Mouse (Mus musculus): Measurements from ENCODE around the gene Knl1. TPM values are rescaled to one million over a fixed set of nuclear protein-coding genes. Genes with fewer than 3 reads are reported as not detected.

Knl1 gene
- total RNA-seq, 2 experiments from 2014 or later = 0.44 to 0.79 TPM

GRCm38 (mm10) chr2:119152255-119152654, 105.3 kb downstream of the Knl1 start:
- intact Hi-C loops (cut with DNase I) = no loop called here
- DNase-seq = no peak

- intact Hi-C loops (cut with DNase I) = loop anchor here (5.0 kb wide), 1 partner anchor 38 kb away; no protein-coding TSS in a partner anchor
- no peak for DNase-seq
These were observed 107.8 kb downstream of the Knl1 start for GRCm38 (mm10) chr2:119154683-119155082.

Other genes starting within 250 kb of the Knl1 start
- 1 to 10 TPM in 1 of 2 experiments, under 1 TPM in 1; 0.94 to 1.6 TPM for gene Knstrn, start 233.1 kb upstream of the Knl1 start, total RNA-seq (2021)
- 100 to 1,000 TPM in 1 of 2 experiments, 10 to 100 TPM in 1; 94.6 to 149 TPM for gene Ivd, start 185.2 kb upstream of the Knl1 start, total RNA-seq (2021)
- 1 to 10 TPM; 3.5 to 5.5 TPM for gene Bahd1, start 146.7 kb upstream of the Knl1 start, total RNA-seq (2021)
- gene Chst14, start 120.6 kb upstream of the Knl1 start, total RNA-seq (2021) = 1 to 10 TPM; 2.6 to 2.9 TPM
- gene Ccdc32, start 17.7 kb upstream of the Knl1 start, total RNA-seq (2021) = 1 to 10 TPM; 3.3 to 4.6 TPM
- 1 to 10 TPM; 2.7 to 2.8 TPM for gene Rpusd2, start 12.3 kb upstream of the Knl1 start, total RNA-seq (2021)
- gene Rad51, start 65.7 kb downstream of the Knl1 start, total RNA-seq (2021) = under 1 TPM; 0.81 to 0.92 TPM
- gene Rmdn3, start 109.9 kb downstream of the Knl1 start, total RNA-seq (2021) = 1 to 10 TPM; 4.7 to 4.8 TPM
- not detected for gene Gchfr, start 120.7 kb downstream of the Knl1 start, total RNA-seq (2021)
- gene Gm14137, start 127.4 kb downstream of the Knl1 start, total RNA-seq (2021) = not detected
- gene Zfyve19, start 161.5 kb downstream of the Knl1 start, total RNA-seq (2021) = 10 to 100 TPM; 10.9 to 15.1 TPM
- gene Dnajc17, start 161.7 kb downstream of the Knl1 start, total RNA-seq (2021) = 1 to 10 TPM; 7.7 to 7.8 TPM
- gene Ppp1r14d, start 182.8 kb downstream of the Knl1 start, total RNA-seq (2021) = not detected
- under 1 TPM in 1 of 2 experiments, not detected in 1; 0.20 TPM for gene Spint1, start 190.2 kb downstream of the Knl1 start, total RNA-seq (2021)
- not detected for gene Rhov, start 224.2 kb downstream of the Knl1 start, total RNA-seq (2021)
- 1 to 10 TPM; 9.0 to 9.2 TPM for gene Vps18, start 241.6 kb downstream of the Knl1 start, total RNA-seq (2021)

All from gastrocnemius, postnatal 36 days (tissue).